Mouse (Mus musculus) cerebellum, adult 2 months (tissue): Measurements from ENCODE around the gene Dclk1.

Experiments
- CTCF ChIP-seq: fragments of 200-500 bp; IDR thresholded peaks from 2 replicates; pipeline ENCODE4 v1.5.1; 2011; ENCODE audit warnings: low read depth, mild to moderate bottlenecking, control low read depth, low read length, moderate library complexity, borderline replicate concordance; ENCODE audit not compliant: insufficient read depth
- POLR2A ChIP-seq: fragments of 200-500 bp; IDR thresholded peaks from 2 replicates; pipeline ENCODE4 v1.6.1; 2011; ENCODE audit warnings: low read length, control low read depth, borderline replicate concordance; ENCODE audit not compliant: insufficient read depth

GRCm38 (mm10) chr3:55539811-55540293 lies 297.7 kb downstream of the Dclk1 start:
- no peak for TF ChIP-seq CTCF
- no peak for TF ChIP-seq POLR2A
